Mouse (Mus musculus): ENCODE measurements around the gene Cyp2d11.
A peak's percentile ranks its signal among the peaks of the same experiment; 100 is the strongest.
"Not testable (repeated sequence)": the region's sequence is repeated elsewhere in the genome, so short reads cannot be mapped to it uniquely, and the experiment has no call there.

Gene Cyp2d11

DNA sequence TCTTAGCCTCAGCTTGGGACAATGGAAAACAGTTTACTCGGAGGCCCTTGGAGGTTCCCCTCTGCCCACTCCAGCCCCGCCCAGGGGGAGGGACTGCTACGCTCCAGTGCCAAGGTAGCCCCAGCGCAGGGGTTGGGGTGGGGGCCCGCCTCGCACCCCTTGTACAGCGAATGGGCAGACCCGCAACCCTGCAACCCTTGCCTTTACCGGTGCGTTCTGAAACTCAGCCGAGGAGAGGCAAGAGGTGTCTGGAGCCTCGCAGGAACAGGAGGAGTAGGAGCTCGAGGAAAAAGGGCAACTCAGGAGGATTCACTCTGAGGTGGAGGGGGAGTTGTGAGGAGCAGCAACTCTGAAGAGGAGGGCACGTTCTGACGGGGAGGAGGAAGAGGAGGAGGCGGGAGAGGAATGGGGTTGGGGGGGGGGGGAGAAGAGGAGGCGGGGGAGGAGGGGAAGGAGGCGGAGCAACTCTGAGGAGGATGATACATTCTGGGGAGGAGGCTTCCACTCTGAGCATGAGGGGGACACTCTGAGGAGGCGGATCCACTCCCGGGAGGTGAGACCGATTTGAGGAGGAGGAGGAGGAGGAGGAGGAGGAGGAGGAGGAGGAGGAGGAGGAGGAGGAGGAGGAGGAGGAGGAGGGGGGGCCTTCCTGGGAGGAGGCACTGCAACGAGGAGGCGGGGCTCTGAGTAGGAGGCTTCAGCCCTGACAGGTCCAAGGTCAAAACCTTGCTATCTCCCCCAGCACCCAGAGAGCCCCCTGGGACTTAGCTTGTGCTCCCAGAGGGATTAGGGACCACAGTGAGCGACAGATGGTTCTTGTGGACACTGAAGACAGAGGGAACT lies 13.7 kb downstream of the Cyp2d11 start, which contains the start of gene Cyp2d22:
Gene Cyp2d22, minus strand, starts transcription at position 390 of the 843 bp plus-strand sequence.
- no peak for DNase-seq (ENCODE audit: low spot score)

DNA sequence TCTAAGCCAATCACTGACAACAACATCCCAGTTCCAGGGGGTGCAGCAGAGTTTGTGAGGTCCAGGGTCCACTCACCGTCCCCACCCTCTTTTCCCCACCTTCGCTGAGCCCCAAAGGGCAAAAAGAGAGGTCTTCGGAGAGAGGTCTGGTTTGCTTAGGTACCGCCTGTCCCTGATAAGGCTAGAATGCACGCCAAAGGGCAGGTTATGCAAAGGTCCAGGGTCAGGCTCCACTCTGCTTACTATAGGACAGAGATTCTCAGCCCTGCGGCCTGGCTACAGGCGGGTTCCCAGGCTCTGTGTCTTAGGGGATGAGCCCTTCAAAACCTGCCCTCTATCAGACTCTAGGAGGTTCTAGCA lies 14.3 kb downstream of the Cyp2d11 start:
- no peak for DNase-seq (ENCODE audit: low spot score)

DNA sequence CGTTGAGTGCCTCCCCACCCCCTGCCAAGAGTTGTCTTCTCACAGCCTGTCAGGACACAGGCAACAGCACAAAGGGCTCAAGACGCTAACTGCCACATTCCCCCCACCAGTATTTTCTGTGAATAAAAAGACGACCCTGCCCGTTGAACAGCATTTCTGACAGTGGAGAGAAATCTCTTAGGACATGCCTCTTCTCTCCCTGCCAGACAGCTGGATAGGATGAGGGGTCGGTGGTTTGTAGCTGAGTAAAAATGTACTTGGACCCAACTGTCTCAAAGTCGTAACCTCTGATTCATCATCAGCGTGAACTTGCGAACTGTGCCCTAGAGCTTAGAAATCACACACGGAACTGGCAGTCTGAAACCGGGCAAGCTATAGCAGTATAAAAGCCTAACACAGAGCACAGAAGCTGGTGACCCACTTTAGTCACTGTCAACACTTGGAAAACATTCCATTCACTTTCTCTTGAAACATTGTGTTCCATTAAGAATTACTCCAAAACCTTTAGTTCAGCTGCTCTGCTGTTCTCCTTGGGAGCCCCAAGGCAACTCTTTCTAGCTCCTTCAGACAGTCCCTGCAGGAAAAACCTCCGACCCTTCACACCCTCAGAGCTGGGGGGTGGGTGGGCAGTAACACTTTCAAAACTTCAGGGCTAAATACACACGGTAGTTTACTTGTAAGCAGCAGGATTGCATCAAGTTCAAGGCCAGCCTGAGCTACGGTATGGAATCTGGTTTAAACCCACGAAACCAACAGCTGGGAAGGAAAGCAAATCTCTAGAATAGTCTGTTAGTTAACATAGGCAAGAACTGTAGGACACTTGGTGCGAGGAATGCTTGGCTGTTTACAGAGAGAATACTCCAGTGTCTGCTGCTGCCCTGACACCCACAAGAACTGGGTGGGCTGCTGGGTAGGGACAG lies 15.3 kb downstream of the Cyp2d11 start:
- no peak for DNase-seq (ENCODE audit: low spot score)

DNA sequence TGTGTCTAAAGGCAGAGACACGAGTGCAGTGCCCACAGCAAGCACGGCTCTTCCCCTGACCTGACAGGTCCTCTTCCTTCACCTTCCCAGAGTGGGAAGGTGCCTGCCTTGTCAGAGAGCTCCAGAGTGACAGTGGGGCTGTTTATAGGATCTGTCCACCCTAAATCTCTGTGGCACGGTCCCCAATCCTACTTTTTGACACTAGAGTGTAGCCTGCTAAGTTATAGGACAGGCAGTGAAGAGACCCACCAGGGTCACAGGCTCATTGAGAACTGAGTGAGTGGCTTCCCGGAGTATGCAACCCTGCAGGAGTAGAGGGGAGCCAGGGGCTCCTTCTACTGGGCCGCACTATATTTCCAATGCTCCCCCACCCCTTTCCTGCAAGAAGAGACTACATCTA lies 16.1 kb downstream of the Cyp2d11 start:
- no peak for DNase-seq (ENCODE audit: low spot score)

DNA sequence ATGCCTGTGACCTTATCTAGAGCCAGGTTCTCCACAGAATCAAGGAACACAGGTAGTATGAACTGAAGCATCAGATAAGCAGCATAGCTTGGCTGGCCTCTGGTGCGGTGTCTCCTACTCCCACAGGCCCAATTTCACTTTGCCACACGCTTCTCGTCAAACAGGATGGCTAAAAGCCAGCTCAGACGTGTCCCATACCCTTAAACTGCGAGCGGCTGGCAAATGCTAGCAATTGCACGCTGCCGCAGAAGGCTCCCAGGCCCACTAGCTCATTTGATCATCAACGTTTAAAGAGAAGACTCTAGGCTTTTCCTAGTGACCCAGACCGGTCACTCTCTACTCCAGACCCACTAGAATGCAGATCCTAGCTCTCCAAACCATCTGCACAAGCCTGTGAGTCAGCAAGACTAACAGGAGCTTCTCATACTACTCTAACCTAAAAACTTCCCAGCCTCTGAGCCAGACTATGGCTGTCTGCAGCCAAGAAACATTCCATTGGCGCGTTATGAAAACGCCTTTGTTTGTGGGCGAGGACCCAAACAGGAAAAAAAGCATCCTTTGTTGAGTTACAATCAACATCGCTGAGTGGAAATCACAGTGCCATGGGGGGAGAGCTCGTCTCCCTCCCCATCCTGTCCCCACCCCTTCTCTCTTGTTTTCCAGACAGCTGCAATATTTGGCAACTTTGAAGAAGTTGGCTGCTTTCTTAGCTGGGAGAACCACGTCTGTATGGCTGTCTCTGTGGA lies 17.3 kb downstream of the Cyp2d11 start:
- DNase-seq (ENCODE audit: low spot score) = no peak

DNA sequence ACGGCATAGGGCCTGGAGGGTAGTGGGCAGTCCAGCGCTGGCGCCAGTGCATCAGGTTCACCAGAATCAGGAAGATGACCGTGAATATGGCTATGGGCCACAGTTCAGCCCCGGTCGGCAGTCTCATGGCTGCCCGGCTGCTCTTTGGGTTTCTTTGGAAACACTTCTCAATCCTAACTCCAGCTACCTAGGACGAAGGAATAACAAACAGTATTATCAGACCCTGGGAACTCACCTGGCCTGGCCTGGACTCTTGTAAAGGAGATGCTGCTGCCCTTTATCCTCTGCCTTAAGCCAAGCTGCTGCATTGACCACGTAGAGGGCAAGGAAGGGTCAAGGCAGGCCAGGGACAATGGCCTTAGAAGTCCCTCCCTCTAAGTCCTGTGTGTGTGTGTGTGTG lies 18.0 kb downstream of the Cyp2d11 start:
- DNase-seq (ENCODE audit: low spot score) = no peak

DNA sequence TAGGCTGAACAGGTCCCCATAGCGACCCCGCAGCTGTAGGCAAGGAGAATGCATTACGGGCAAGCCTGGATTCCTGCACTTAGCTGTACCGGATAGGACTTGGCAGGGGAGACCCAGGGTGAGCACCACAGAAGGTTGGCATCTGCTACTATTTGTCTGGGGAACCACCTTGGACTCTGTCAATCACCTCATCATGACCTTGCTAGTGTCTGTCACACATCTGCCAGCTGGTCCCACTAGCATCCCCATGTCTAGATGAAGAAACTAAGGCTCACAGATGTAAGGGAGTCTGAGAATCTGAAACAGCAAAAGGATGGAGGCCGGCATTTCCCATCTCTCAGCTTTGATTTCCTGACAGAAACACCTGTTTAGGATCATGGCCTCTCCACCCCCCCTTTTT lies 19.4 kb downstream of the Cyp2d11 start:
- no peak for DNase-seq (ENCODE audit: low spot score)

DNA sequence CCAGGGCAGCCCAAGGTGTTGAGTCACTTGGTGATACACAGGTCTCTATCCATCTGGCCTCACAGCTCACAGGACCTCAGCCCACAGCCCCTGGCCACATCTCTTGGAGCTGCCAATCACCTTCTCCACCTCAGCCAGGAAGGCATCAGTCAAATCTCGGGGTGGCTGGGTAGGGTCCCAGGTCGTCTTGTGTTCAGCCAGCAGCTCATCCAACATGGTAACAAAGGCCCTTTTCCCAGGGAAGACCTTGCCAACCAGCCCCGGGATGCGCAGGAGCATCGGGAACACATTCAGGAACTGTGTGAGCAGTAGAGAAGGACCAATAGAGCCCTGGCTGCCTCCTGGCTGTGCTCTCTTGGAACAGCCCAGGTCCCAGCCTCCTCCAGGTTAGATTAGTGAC lies 20.8 kb downstream of the Cyp2d11 start:
- DNase-seq (ENCODE audit: low spot score) = no peak

DNA sequence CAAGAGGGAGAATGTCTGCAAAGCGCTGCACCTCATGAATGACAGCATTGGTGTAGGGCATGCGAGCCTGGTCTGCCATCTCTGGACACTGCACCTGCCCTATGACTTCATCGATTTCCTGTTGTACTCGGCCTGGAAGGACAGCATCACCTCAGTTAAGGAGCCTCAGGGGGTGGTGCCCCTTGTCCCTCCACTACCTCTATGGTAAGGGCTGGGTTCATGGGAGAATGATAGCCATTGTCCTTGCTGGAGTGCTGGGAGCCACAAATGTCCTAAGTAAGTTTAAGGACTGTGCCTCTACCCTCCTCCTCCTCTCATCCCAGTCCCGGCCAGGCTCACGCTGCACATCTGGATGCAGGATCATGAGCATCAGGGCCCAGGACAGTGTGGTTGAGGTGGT lies 21.4 kb downstream of the Cyp2d11 start:
- no peak for DNase-seq (ENCODE audit: low spot score)

DNA sequence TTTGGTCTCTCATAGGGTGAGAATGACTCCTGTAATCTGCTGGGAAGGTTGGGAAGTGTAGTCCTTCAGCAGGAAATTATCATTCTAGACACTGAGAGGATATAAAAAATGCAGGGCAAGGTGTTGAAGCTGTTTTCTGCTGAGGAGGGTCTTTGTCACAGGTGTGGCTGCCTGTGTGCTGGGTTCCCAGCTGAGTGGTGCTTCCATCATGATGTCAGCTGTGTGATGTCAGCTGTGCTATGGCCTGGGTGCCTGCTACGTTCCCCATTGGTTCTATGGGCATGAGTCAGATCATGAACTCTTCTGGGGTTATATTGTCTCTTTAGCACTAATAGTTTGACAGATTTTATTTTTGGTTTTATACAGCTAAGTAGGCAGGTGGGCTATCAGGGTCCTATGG lies 25.0 kb downstream of the Cyp2d11 start:
- no peak for DNase-seq (ENCODE audit: low spot score)

DNA sequence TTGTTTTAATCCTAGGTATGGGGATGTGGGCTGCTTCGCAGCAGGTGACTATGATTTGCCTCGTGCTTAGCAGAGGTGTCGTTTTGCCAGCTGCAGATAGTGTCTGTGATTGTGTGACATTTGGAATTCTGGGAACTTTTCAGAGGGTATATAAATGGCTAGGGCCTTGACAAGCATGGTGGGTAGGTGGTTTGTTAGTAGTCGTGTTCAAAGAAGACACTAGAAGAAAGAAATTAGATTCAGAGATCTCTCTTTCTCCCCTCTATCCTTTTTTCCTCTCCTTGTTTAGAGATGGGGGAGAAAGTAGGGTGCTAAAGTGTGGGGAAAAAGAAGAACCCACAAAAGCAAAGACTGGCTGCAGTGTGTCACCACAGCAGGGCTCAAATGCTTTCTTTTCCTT lies 25.7 kb downstream of the Cyp2d11 start:
- DNase-seq (ENCODE audit: low spot score) = no peak

DNA sequence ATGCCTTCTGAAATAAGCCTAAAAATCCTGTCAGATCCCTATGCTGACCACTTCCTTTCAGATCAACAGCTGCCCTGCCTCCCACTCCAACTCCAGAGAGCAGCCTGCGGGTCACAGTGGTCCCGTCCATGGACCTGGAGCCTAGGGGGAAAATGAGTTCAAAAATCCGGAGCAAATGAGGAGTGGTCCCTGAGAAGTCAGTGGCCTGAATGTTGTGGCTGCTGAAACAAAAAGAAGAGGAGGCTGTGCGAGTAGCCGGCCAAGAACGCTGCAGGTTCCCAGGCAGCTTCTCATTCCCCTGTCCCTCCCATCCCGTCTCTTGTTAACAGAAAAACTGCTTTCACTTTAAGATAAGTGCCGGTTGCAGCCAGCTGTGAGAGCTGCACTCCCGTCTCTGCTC lies 29.3 kb downstream of the Cyp2d11 start:
- not testable (repeated sequence) for DNase-seq (ENCODE audit: low spot score)

DNA sequence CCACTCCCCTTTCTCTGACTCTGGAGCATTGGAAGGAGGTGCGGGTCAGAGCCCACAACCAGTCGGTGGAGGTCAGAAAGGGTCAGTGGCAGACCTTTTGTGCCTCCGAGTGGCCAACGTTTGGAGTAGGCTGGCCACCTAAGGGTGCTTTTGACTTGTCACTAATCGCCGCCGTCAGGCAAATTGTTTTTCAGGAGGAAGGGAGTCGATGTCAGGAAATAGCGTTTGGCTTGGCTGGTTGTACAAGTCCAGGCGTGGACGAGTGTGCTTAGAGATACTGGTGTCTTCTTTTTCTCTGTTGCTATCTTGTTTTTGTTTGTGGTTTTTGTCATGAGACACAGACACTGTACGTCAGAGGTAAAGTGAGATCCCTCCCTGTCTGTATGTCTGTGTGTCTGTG lies 30.0 kb downstream of the Cyp2d11 start:
- DNase-seq (ENCODE audit: low spot score) = not testable (repeated sequence)

DNA sequence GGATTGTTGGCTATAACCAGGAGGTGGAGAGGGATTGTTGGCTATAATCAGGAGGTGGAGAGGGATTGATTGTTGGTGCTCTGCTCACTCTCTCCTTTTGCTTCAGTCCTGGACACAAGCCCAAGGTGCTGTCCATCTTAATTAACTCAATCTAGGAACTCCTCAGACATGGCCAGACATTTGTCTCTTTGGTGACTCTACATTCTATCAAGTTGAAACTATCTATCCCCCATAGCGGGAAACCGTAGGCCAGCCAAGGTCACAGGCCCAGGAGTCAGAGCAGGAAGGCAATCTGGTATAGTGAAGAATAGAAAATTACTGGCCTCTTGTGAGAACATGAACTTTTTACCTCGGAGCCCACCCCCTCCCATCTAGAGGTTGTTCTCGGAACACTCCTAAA lies 31.6 kb downstream of the Cyp2d11 start:
- no peak for DNase-seq (ENCODE audit: low spot score)

DNA sequence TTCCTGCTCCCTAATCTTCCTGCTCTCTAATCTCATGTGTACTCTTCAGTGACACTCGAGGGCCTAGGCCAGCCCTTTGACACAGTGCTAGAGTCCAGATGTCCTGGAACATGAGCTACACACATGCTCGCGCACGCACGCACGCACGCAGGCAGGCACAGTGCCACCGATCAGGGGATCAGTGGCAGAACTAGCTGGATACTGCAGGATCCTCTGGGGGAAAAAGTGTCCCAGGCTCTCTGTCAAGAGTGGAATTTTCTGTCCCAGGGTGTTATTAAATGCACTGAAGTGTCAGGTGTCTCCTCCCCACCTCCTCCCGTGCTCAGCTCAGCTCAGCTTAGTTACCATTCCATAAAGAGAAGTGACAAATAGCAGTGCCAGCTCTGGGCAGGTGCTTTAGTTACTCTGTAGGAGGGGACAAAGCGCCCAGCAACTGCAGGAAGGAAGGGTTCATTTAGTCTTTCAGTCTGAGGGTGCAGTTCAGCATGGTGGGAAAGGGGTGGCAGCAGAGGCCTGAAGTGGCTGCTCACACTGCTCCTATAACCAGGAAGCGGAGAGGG lies 32.3 kb downstream of the Cyp2d11 start:
- no peak for DNase-seq (ENCODE audit: low spot score)

DNA sequence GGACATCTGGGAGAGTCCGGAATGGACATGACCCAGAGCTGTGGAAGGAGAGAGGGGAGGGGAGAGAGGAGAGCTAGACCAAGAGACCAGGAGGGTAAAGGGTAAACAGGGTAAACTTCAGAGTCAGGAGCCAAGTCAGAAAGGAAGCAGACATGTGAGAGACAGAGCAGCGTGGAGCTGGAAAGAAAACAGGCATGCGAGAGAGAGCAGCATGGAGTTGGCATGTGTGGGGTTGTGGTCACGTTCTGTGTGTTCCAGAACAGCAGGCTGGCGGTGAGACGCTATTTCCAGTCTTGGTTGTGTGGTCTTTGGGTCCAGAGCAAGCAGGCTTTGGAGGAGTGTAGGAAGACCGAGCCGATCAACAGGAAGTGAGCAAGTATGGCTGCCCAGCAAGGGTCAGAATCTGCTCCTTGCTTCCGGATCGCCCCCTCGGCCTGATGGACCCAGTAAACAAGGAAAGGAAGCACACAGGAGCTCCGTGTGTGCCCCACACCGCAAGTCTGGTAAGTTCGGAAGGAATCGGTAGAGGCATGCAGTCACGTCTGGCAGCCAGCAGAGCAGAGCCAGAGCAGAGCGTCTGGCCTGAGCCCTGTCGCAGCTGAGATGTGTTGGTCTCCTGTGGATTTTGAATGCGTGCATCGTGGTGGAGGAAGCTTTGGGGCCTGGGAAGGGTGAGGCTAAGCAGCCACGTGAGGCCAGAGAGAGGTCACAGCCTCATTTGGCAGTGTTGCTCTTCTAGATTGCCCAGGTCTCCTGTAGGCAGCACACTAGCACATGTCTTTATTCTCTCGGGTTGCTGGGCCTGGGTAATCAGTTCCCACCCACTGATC lies 35.2 kb downstream of the Cyp2d11 start:
- no peak for DNase-seq (ENCODE audit: low spot score)

DNA sequence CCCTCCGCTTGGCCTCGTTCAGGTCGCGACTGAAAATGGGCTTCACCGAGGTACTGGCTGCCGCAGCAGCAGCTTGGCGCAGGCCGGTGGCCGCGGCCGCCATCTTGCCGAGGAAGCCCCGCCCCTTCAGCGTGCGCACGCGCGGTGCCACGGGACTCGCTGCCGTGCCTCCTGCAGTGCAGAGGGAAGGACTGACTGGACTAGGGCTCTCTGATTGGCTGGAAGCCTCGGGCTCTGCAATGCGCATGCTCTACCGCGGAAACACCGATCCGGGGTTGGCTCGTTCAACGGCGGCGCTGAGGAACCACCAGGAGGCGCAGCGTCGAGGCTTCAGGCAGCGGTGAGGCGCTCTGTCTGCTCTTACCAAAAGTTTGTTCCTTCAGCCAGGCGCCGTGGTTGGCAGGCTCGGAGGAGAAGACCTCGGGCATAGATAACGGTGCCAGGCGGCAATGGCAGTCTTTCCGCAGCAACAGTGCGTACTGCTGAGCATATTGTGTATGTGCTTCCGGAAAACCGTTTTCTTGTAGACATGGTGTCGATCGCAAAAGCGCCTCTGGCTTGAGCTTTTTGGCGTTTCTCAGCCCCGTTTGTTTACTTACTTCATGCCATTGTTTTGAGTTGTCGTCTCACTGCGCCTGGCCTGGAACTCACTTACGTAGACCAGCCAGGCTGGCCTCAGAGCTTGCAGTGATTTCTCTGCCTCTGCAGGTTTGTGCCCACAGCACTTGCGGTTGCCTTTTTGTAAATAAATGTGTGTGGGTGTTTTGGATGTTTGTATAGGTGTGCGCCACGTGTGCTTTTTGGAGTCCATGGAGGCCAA lies 39.5 kb downstream of the Cyp2d11 start, which contains the start of gene Ndufa6:
Gene Ndufa6, minus strand, starts transcription at position 197 of the 820 bp plus-strand sequence.
- peak; percentile 100 for DNase-seq (ENCODE audit: low spot score)

DNA sequence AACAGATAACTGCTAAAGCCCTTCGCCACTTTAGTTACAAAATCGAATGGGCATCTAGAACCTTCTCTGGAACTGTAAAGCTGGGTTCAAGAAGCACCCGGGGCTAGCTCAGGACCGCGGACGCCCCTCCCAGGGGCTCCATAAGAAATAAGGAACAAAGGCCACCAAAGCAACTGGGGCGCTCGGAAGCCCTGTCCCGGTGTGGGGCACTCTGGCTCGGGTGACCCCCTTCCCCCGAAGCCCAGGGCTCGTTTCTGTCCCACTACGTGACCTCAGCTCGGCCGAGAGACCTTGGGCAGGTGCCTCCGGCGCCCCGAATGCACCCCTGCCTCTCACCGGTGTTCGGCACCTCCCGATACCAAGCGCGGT lies 40.1 kb downstream of the Cyp2d11 start:
- DNase-seq (ENCODE audit: low spot score) = no peak

DNA sequence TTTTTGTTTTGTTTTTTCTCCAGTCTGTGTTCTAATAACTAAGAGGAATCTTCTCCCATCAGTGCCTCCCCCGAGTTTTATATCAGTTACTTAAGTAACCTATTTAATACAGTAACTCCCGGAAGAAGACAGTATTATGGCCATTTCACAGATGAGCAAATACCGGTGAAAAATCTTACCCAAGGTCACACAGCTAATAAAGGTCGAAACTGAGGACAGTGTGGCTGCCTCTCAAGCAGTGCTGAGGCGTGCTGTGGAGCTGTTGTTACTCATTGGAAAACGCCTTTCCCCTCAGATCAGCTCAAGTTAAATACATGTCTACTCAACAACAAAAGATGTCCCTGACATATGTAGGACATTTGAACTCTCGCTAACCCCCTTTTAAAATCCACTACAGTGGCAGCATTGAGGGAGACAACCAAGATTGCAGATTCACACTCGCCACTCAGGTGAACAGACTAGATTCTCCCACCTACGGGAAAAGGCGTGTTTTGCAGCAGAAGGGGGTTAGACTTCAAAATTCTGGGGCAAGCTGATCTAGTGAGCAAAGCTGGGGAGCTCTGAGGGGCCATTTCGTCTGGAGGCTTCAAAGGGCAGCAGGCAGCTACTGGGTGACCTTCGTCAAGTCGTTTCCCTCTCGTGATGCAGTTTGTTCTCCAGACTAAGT lies 40.6 kb downstream of the Cyp2d11 start:
- peak; percentile 40 for DNase-seq (ENCODE audit: low spot score)

DNA sequence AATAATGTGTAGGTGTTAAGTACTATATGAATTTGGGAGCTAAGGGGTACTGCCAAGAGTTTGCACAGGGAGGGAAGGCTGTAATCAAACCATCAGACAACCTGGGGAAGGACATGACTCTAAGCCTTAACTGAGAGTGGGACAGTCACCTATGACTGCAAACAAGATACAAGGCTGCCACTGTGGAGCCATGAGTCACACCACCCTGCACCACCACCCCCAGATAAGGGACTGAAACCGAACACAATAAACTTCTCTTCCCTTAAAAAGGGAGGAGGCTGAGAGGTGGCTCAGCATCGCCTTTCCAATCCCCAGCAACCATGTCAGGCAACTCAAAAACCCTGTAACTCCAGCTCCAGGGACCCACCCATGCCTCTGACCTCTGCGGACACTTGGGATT lies 42.3 kb downstream of the Cyp2d11 start:
- DNase-seq (ENCODE audit: low spot score) = no peak

Measured in MN1 (cell line).